Mouse (Mus musculus) WW6 (cell line): Measurements from ENCODE around the gene Ext2.

Source experiments
- DNase-seq: peaks from one replicate; pipeline ENCODE4 v3.0.0-alpha.2; 2013; ENCODE audit warnings: low read depth, low spot score

Ext2 gene

DNA sequence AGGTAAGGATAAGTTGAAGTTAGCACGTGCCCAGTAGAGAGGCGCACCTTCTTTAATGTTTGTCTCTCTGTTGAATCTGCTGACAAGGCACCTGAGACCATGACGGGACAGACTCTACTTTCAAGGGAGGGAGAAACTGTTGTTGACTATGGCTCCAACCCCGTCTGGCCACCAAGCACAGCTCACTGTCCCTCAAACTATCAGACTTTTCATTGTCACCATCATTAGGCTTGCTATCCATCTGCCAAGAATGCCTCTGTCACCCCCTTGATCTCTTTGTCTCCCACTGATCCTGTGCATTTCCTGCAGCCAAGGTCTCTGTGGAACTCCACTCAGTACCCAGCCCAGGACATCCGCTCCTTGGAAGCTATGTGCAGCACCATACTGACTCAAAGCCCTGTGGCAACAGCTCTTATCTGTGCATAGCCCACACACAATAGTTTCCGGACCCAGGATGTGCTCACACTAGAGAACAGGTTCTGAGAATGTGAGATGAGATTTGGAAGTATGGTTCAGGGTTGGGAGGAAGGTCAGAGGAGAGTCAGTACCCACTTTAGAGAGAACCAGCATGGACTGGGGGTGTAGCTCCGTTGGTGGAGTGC, 139.7 kb downstream of the Ext2 start:
- DNase-seq, result no peak

DNA sequence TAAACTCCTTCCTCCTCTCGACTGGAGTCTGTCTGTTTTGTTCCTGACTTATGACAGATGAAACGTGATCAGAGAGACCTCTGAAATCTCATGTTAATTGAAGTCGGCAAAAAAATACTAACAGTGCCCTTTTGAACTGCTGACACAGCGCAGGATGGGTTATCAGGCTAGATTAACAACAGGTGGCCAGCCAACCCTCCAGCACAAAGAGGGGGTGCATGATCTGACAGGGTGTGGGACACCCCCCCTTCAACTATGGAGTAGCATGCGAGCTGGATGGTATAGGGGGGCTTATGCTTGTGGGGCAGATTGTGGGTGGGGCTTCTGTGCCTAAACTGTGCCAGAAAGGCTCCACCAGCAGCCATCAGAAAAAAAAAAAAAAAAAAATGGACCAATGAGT, 141.0 kb downstream of the Ext2 start:
- no peak for DNase-seq

- DNase-seq, result no peak
Observed at GRCm38 (mm10) chr2:93677231-93677630, 145.1 kb downstream of the Ext2 start.

DNA sequence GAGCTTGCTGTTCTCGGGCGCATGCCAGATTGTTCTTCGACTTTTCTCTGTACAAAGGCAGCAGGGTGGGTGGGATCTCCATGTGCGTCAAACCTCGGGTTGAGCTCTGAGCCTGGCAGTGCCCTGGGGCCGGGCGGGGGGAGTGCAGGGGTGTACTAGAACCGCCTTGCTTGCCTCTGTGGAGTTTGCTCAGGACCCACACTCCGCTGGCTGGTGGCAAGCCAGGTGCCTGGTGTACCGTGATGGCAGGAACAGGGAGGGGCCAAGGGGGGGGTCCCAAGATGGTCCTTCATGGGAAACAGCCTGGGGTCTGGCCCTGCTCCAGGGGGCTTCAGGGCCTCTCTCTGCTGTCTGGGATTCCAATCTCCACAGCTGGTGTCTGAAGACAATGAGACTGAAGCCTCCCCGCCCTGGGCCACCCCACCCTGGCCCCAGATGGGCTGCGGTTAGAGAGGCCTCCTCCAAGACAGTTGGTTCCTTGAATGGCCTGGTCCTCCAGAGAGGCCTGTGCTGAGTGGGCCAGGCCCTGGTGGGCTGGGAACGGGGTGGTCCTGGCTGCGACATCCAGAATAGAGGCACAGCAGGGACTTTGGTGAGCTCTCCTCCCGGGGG, 150.7 kb downstream of the Ext2 start:
- no peak for DNase-seq

GRCm38 (mm10) chr2:93666146-93666858, 156.1 kb downstream of the Ext2 start:
- no peak for DNase-seq

DNA sequence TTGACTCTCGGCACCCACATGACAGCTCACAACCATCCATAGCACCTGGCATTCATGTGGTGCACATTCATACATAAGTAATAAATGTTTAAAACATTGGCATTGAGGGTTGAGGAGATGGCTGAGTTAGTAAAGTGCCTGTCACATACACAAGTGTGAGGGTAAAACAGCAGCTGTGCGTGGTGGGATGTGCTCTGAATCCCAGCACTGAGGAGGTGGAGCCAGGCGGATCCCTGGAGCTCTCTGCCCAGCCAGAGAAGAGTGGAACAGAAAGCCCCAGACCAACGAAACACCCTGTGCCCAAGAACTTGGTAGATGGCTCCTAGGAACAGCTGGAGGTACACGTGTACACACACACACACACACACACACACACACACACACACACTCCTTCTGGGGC, 156.9 kb downstream of the Ext2 start:
- DNase-seq, result no peak

DNA sequence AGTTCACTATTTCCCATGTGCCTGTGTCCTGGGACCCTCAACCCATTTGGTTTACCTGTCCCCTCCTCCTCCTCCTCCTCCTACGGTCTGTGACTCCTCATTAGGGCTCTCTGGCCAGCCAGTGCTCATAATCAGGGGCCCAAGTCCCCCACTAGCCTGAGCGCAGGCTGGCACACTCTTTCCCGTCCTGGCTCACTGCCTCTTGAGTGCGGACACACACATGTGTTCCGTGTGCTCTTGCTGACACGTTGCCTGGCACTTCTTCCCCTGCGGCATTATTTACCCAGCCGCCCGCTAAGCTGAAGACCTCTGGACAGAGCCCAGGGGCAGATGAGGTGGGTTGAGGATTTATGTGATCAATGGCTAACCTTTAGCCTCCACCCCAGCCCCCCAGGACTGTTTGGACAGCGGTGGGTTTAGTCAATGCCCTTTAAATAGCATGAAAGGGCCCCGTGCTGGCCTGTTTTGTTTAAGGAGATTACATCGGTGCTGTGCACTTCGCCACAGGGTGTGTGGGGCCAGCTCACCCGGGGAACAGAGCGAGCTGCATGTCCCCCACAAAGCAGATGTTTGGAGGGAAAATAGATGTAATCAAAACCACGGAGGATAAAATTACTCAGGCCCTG, 160.0 kb downstream of the Ext2 start:
- DNase-seq, result no peak

DNA sequence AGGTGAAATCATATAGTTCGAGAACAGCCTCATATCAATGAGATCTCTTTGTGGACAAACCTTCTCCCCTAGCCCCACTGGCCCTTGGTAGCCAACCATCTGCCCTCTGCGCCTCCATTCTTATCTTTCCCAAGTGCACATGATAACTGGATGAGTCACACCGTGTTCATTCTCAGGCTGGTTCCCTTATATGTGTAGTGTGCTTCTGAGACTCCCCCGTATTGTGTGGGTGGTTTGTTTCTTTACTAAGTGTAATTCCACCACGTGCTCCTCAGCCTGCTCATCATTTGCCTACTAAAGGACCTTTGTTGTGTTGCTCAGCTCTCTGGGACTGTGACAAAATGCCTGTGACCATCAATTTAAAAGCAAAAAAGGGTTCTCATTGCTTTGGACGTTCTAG, 161.3 kb downstream of the Ext2 start:
- DNase-seq, result no peak

- DNase-seq, result no peak
Observed at GRCm38 (mm10) chr2:93659705-93660308, 162.6 kb downstream of the Ext2 start.

DNA sequence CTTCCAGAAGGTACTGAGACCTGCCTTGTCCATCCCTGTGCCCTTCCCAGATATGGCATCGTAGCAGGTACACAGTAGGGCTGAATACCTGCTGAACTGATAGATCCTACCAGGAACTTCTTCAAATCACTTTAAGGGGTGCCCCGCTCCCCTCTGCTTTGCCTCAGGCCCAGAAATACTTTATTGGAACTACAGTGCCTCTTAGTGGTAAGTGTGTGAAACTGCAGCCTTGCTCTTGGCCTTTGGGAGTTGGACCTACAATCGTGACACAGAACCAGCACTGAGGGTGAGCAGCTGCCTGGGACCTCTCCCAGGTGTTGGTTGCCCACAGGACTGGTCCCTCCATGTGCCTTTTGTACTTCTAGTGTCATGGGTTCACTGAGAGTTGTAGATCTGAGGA, 163.4 kb downstream of the Ext2 start:
- DNase-seq, result no peak

DNA sequence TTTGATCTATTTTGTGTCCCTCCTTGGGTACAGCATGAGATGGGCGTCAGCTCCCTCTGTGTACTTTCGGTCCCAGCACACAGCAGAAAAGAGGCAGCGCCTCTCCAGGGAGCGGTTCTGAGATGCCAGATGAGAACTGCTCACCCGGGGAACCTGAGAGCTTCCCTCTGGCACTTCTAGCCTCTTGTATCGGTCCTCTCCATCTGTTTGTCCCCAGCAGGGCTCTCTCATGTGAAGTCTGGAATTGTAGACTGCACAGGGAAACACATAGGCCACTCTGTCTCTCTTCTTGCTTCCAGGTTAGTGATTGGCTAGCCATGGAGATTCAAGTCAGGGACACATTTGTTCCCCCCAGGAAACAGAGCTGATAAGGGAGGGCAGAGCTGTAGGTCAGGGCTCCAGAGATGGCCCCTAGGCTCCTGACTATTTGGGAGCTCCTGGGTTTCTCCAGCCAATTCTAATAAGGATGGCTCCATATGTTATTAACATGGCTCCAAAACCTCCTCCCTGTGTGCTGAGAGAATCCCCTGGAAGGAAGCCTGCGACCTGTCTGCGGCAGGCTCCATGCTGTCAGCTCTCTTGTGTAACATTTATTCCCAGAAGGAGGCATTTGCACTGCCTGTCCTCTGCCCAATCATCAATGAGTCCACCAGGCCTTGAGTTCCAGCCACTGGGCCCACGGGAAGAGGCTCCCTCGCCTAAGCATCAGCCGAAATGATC, 167.9 kb downstream of the Ext2 start:
- DNase-seq, result no peak

DNA sequence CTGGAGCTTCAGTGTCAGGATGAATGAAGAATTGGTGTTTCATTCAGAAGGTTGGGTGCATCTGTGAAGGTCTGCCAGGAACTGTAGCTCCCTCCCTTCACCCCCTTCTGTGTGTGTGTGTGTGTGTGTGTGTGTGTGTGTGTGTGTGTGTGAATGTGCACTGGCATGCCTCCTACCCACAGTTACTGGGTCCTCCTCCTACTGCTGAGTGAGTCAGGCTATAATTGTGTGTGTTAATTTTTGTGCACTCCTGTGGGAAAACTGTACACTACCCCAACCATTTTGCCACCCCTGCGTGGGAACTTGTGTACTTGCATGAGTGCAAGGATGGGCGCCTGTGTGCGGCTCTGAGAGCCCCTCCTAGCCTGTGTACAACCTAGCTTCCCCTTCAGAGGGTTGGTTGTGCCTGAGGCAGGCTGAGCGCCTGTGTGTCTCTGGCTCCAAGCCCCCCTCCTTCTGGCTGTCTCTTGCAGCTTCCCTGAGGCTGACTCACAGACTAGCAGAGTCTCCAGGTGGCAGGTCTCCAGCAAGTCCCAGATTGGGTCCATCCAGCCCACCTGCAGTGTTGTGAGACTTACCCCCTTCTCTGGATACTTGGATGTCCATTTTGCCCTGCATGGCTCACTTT, 173.0 kb downstream of the Ext2 start:
- no peak for DNase-seq

GRCm38 (mm10) chr2:93647924-93648575, 174.3 kb downstream of the Ext2 start:
- no peak for DNase-seq

GRCm38 (mm10) chr2:93647051-93647923, 175.1 kb downstream of the Ext2 start:
- no peak for DNase-seq

GRCm38 (mm10) chr2:93645626-93646320, 176.6 kb downstream of the Ext2 start:
- DNase-seq, result no peak

- no peak for DNase-seq
Observed at GRCm38 (mm10) chr2:93645197-93645596, 177.2 kb downstream of the Ext2 start.

GRCm38 (mm10) chr2:93644731-93645130, 177.6 kb downstream of the Ext2 start:
- no peak for DNase-seq

GRCm38 (mm10) chr2:93644234-93644633, 178.1 kb downstream of the Ext2 start:
- no peak for DNase-seq

DNA sequence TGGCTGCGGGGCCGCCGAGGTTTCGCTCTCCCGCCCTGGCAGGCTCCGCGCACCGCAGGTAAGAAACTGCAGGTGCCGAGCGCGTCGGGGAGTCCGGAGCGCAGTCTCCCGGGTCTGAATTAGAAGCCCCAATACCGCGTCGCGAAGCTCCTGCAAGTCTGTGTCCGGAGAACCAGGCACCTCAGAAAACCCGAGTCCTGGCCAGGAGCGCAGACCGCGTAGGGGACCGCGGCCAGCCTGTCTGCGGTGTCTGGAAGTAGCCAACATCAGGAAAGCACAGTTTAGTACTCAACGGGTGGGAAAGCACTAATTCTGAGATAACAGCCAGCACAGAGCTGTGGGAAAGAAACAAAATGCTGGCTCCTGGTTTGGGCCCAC, 179.0 kb downstream of the Ext2 start:
- DNase-seq, result no peak
